Comparison of ENCODE assay signal across 15 mouse cellular contexts in the genomic region with DNA sequence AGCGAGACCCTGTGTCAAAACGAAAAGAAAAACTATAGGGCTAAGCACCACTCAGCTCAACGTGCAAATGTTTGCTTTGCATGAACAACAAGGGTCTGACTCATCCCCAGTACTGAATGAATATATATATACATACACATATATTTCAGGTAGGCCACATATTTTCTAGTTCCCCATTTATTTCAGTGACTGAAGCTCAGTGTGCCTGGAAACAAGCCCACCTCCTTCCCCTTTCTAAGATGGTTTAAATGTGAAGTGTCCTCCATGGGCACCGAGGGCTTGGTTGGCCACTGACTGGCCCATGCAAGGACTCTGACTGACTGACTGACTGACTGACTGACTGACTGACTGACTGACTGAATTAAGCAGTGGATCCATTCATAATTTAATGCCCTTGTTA.
"Had no signal": no experiment of that assay in that cellular context is flagged by ENCODE, and none has a peak within 500 bp of the region (broad histone marks: within the 10 kb centered on the region; RNA-seq: fewer than 3 reads in every experiment).

No protein-coding gene starts in this region.

- H3K4me3 ChIP-seq: liver, embryonic 15.5 days; lung, embryonic 15.5 days; megakaryocyte, embryonic 14.5 days; midbrain, embryonic 13.5 days; midbrain, embryonic 15.5 days; neural tube, embryonic 12.5 days; stomach, embryonic 15.5 days had no signal

- H3K36me3 ChIP-seq: liver, embryonic 15.5 days; lung, embryonic 15.5 days; midbrain, embryonic 13.5 days; midbrain, embryonic 15.5 days; neural tube, embryonic 12.5 days; stomach, embryonic 15.5 days had no signal

- H3K27ac ChIP-seq: liver, embryonic 15.5 days; lung, embryonic 15.5 days; midbrain, embryonic 13.5 days; midbrain, embryonic 15.5 days; neural tube, embryonic 12.5 days; stomach, embryonic 15.5 days; stomach, postnatal 0 days had no signal

- DNase-seq: liver, postnatal 0 days; lung, adult 2 months; lung, postnatal 4 days; right cerebral cortex, postnatal 14 days; thymus, adult 2 months; thymus, postnatal 25 days; thymus, postnatal 4 days had no signal

- ATAC-seq: liver, postnatal 0 days; midbrain, embryonic 13.5 days; midbrain, embryonic 15.5 days had no signal
